Mouse (Mus musculus): ENCODE data around the gene Gm20388. TPM values are rescaled to one million over a fixed set of nuclear protein-coding genes. Genes with fewer than 3 reads are reported as not detected.
"Not testable (repeated sequence)": the region's sequence is repeated elsewhere in the genome, so short reads cannot be mapped to it uniquely, and the experiment has no call there.

Gene Gm20388
- polyA plus RNA-seq, 1 experiment: 10.6 TPM

DNA sequence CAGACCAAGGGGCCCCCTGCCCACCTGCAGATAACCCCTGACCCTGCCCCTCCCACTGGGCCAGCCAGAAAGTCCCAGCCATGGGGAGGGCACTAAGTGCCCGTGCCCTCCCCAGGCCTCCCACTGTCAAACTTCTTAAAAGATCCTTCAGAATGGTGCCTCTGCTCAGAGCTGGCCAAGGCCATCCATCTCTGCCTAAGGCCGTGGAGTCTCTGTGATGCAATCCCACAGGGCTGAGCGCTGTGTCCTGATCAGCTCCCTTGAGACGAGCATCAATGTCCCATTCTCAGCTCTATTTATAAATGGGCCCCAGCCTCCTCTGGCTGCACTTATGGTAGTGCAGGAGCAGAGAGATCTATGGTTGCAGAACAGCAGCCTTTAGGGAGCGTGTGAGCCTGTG, 1403.4 kb downstream of the Gm20388 start:
- Histone ChIP-seq H3K4me3 (replicated peaks; ENCODE audit: control insufficient read depth, low read depth, low read length) (no peak overlapping the region), H3K27ac (ENCODE audit: control insufficient read depth, insufficient read depth, low read depth, low read length, poor library complexity) (no peak overlapping the region), H3K4me1 (ENCODE audit: control insufficient read depth, insufficient read depth, low read length) (no peaks in the 10 kb centered on the region)
- no peak for TF ChIP-seq POLR2A (IDR thresholded peaks at IDR 0.05; ENCODE audit: borderline replicate concordance, control insufficient read depth, low read depth, low read length)
- no peak for TF ChIP-seq CTCF (IDR thresholded peaks at IDR 0.05; ENCODE audit: control insufficient read depth, insufficient read depth, low read length)
- WGBS: 75% methylated on average over 5 of the region's 5 CpGs

DNA sequence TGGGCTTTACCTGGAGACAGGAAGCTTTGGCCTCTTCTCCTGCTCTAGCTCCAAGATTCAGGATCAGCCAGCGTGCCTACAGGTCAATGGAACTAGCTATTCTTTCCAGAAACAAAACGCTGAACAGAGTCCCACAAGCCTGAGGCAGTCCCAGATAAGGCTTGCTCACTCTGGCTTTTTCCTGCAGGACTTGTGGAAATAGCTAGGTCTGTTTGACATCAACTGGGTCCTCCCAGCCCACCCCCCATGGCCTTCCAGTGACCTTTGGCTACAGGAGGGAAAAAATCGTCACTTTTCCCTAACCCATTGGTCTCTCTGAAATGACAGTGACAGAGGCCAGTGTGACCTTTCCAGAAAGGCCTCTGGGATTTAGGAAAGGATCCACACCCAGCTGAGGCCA, 1404.9 kb downstream of the Gm20388 start:
- H3K4me3 ChIP-seq (replicated peaks; ENCODE audit: control insufficient read depth, low read depth, low read length): no peak overlapping the region
- no peak overlapping the region for H3K27ac ChIP-seq (ENCODE audit: control insufficient read depth, insufficient read depth, low read depth, low read length, poor library complexity)
- H3K4me1 ChIP-seq (ENCODE audit: control insufficient read depth, insufficient read depth, low read length): no peaks in the 10 kb centered on the region
- TF ChIP-seq POLR2A (IDR thresholded peaks at IDR 0.05; ENCODE audit: borderline replicate concordance, control insufficient read depth, low read depth, low read length) (no peak), CTCF (IDR thresholded peaks at IDR 0.05; ENCODE audit: control insufficient read depth, insufficient read depth, low read length) (no peak)
- 52% methylated on average over 3 of the region's 3 CpGs for WGBS

DNA sequence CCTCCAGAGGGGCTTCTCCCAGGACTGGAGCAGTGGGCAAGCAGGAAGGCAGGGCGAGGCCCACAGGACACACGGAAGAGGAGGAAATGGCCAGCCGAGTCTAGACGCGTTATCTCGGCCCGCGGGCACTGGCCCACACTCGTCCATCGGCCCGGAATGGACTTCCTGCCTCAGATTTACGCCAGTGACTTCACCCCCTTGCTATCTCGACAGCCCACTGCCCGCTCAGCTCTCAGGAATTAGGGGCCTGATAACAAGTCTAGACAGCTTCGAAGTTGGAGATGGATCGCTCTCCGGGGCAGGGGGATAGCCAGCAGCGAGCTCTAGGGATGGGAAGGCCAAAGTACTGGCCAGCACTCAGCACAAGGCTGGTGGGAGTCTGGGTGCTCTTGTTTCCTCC, 1405.4 kb downstream of the Gm20388 start:
- TF ChIP-seq CTCF (IDR thresholded peaks at IDR 0.05; ENCODE audit: control insufficient read depth, insufficient read depth, low read length) (no peak), POLR2A (IDR thresholded peaks at IDR 0.05; ENCODE audit: borderline replicate concordance, control insufficient read depth, low read depth, low read length) (no peak)
- H3K27ac ChIP-seq (ENCODE audit: control insufficient read depth, insufficient read depth, low read depth, low read length, poor library complexity): no peak overlapping the region
- 20% methylated on average over 18 of the region's 18 CpGs for WGBS
- H3K4me1 ChIP-seq (ENCODE audit: control insufficient read depth, insufficient read depth, low read length): no peaks in the 10 kb centered on the region
- H3K4me3 ChIP-seq (replicated peaks; ENCODE audit: control insufficient read depth, low read depth, low read length): no peak overlapping the region

DNA sequence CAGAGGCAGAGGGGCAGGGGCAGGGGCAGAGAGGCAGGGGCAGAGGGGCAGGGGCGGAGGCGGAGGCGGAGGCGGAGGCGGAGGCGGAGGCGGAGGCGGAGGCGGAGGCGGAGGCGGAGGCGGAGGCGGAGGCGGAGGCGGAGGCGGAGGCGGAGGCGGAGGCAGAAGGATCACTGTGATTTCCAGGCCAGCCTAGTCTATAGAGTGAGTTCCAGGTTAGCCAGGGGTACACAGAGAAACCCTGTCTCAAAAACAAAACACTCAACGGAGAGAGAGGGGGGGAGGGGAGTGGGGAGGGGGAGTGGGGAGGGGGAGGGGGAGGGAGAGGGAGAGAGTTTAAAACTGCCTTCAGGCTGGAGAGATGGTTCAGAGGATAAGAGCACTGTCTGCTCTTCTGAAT, 1408.1 kb downstream of the Gm20388 start:
- H3K27ac ChIP-seq (ENCODE audit: control insufficient read depth, insufficient read depth, low read depth, low read length, poor library complexity); H3K4me3 ChIP-seq (replicated peaks; ENCODE audit: control insufficient read depth, low read depth, low read length); H3K4me1 ChIP-seq (ENCODE audit: control insufficient read depth, insufficient read depth, low read length): not testable (repeated sequence)
- no CpG with 5 or more reads among the region's 19 CpGs for WGBS

DNA sequence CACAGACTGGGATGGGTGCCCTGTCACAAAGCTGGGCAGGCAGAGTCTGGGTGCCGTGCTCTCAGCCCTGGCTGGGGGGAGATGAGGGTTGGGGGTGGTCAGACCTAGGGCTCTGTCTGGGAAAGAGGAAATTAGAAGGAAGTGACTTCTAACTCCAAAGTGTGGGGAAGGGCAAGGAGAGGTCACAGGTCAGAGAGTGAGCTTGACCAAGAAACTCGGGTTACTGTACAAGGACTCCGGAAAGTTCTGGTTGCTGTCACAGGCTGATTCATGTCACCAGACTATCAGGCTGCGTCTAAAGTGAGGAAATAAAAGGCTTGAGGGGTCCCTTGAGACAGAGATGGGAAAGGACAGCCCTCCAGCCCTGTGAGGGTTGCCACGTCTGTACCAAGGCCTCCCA, 1408.8 kb downstream of the Gm20388 start:
- H3K27ac ChIP-seq (ENCODE audit: control insufficient read depth, insufficient read depth, low read depth, low read length, poor library complexity): no peak overlapping the region

DNA sequence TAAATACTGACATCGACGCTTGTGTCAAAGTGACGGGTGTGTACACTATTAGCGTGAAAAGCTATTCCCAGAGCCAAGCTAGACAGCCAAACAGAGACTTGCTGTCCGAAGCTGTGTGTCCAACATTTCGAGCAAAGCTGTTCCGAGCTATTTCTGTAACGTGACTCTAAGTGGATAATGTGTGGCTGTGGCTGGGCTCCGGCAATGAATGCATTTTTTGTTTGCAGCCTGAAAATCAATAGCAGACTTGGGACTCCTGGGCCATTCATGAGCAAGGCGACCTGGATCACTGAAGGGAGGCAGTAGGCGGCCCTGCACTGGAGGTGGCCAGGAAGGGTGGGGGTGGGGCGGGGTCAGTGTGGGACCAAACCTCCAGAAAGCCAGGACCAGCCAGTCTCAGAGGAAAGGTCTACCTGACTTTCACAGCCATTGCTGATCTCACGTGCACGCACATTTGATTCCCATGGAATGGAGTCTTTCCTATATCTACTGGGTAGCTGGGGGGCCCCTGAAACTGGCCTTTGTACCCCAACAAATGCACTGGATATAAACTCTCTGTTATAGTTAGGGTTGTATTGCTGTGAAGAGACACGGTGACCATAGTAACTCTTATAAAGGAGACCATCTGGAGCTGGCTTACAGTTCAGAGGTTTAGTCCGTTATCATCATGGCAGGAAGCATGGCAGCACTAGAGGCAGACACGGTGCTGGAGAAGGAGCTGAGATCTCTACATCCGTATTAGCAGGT, 1415.7 kb downstream of the Gm20388 start:
- Histone ChIP-seq H3K4me1 (ENCODE audit: control insufficient read depth, insufficient read depth, low read length) (no peaks in the 10 kb centered on the region), H3K27ac (ENCODE audit: control insufficient read depth, insufficient read depth, low read depth, low read length, poor library complexity) (no peak overlapping the region), H3K4me3 (replicated peaks; ENCODE audit: control insufficient read depth, low read depth, low read length) (no peak overlapping the region)
- WGBS: 81% methylated on average over 18 of the region's 18 CpGs
- TF ChIP-seq CTCF (IDR thresholded peaks at IDR 0.05; ENCODE audit: control insufficient read depth, insufficient read depth, low read length) (no peak), POLR2A (IDR thresholded peaks at IDR 0.05; ENCODE audit: borderline replicate concordance, control insufficient read depth, low read depth, low read length) (no peak)

More for the DNA sequence above, 1408.8 kb downstream of the Gm20388 start:
- H3K4me1 ChIP-seq (ENCODE audit: control insufficient read depth, insufficient read depth, low read length): no peaks in the 10 kb centered on the region
- no peak for TF ChIP-seq CTCF (IDR thresholded peaks at IDR 0.05; ENCODE audit: control insufficient read depth, insufficient read depth, low read length)
- no peak for TF ChIP-seq POLR2A (IDR thresholded peaks at IDR 0.05; ENCODE audit: borderline replicate concordance, control insufficient read depth, low read depth, low read length)
- H3K4me3 ChIP-seq (replicated peaks; ENCODE audit: control insufficient read depth, low read depth, low read length): no peak overlapping the region
- 56% methylated on average over 5 of the region's 5 CpGs for WGBS

DNA sequence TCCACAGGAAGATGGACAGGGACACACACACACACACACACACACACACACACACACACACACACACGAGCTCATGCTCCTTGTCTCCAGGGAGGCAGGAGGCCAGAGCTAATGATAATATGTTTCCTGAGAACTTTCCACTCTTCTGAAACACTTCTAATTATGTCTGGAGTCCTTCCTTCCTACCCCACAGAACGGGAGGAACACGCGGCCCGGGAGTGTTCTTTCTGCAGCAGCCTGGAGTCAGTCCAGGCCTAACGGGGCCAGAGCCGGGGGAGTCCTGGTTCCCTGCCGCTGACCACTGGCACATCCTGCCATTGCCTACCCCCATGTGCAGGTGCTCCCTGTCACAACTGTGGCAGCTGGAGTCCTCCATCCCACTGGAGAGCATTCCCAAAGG, 1421.8 kb downstream of the Gm20388 start:
- 4% methylated on average over 8 of the region's 8 CpGs for WGBS
- no peak overlapping the region for H3K27ac ChIP-seq (ENCODE audit: control insufficient read depth, insufficient read depth, low read depth, low read length, poor library complexity)
- H3K4me3 ChIP-seq (replicated peaks; ENCODE audit: control insufficient read depth, low read depth, low read length): no peak overlapping the region
- no peak for TF ChIP-seq POLR2A (IDR thresholded peaks at IDR 0.05; ENCODE audit: borderline replicate concordance, control insufficient read depth, low read depth, low read length)
- TF ChIP-seq CTCF (IDR thresholded peaks at IDR 0.05; ENCODE audit: control insufficient read depth, insufficient read depth, low read length): no peak
- no peaks in the 10 kb centered on the region for H3K4me1 ChIP-seq (ENCODE audit: control insufficient read depth, insufficient read depth, low read length)

DNA sequence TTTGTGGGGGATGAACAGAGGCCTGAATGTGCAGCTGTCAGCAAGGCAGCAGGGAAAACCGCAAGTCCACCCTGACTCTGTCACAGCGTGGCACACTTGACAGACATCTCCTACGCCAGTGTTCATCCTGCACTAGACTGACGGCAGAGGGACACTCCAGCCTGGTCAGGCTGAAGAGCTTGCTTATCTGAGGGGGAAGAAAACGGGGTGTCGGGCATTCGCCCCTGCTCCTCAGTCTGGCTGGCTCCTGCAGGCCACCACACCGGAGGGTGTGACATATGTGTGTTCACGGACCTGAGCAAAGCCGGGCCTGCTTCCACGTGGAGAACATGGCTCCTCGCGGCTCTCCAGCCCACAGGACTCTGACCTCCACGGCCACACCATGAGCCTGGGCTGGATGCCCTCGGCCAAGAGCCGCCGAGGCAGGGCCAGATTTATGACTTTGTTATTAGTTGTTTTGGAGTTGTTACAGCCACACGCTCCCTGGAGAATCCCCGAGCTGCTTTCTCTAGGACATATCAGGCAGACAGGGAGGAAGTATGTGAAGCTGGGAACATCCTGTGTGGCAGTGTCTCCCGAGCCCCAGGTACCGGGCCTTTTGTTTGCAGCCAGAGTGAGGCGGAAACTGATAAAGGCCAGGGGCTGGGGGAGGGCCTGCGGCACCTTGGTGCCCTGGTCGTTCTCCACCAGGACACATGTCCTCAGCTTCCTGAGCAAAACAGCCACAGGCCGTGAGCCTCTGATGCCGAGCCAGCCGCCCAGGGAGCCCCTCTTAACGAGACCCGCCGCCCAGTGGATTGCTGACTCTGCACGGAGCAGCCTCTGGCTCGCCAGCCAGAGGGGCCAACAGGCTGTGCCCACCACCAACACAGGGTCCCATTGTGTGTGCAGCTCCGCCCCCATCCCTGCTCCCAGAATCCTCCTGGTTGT, 1424.1 kb downstream of the Gm20388 start:
- no peak overlapping the region for H3K4me3 ChIP-seq (replicated peaks; ENCODE audit: control insufficient read depth, low read depth, low read length)
- no peak for TF ChIP-seq CTCF (IDR thresholded peaks at IDR 0.05; ENCODE audit: control insufficient read depth, insufficient read depth, low read length)
- TF ChIP-seq POLR2A (IDR thresholded peaks at IDR 0.05; ENCODE audit: borderline replicate concordance, control insufficient read depth, low read depth, low read length): no peak
- WGBS: 13% methylated on average over 33 of the region's 33 CpGs
- no peaks in the 10 kb centered on the region for H3K4me1 ChIP-seq (ENCODE audit: control insufficient read depth, insufficient read depth, low read length)
- H3K27ac ChIP-seq (ENCODE audit: control insufficient read depth, insufficient read depth, low read depth, low read length, poor library complexity): no peak overlapping the region

Data from bone marrow, adult 2 months (tissue).